Mouse (Mus musculus): ENCODE measurements around the gene Vmn1r199. TPM values are rescaled to one million over a fixed set of nuclear protein-coding genes. Genes with fewer than 3 reads are reported as not detected.
"Not testable (repeated sequence)": the region's sequence is repeated elsewhere in the genome, so short reads cannot be mapped to it uniquely, and the experiment has no call there.

Vmn1r199 gene
- not detected in 2 replicates for polyA plus RNA-seq (2015; fragmentation: Nextera tagmentation; extraction: Ambion mirVana)

DNA sequence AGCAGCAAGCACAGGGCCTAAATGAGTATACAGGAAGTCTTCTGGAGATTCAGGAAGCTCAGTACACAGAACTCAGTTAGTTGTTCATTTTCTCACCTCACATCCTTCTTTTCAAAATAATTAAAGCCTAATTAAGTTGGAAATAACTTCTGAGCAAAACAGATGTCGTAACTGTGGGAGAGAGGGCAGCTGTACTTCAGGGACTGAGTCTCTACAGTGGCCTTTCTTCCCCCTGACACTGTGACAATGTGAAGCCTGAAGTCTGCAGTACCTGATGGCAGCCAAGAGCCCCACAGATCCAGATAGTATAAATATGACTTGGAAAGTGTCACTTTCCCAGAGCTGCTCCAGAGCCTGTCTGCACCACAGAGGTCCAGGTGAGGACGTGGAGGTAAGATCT is at the start of gene Vmn1r199:
Gene Vmn1r199 (plus strand): TSS at position 301 of the 400 bp plus-strand sequence.
- no peak within 1 kb of the TSS for H3K27ac ChIP-seq (replicated peaks)
- H3K9ac ChIP-seq (replicated peaks): no peak within 1 kb of the TSS
- no peak within 1 kb of the TSS for H3K4me2 ChIP-seq
- H3K9me3 ChIP-seq (replicated peaks): no peaks in the 10 kb centered on the region
- H3K4me1 ChIP-seq: no peaks in the 10 kb centered on the region
- H3K36me3 ChIP-seq: no peaks in the 10 kb centered on the region
- WGBS: 83% methylated on average over 2 of the region's 2 CpGs
- no peaks in the 10 kb centered on the region for H3K27me3 ChIP-seq (replicated peaks)
- no peak within 1 kb of the TSS for H3K4me3 ChIP-seq (replicated peaks)
- ATAC-seq (ENCODE audit: low FRiP score): no peak

GRCm38 (mm10) chr13:22333269-22333668 is 46.3 kb upstream of the Vmn1r199 start:
- Histone ChIP-seq H3K9ac (replicated peaks) (no peak overlapping the region), H3K4me3 (replicated peaks) (no peak overlapping the region), H3K4me2 (no peak overlapping the region), H3K9me3 (replicated peaks) (no peaks in the 10 kb centered on the region), H3K4me1 (no peaks in the 10 kb centered on the region), H3K27me3 (replicated peaks) (no peaks in the 10 kb centered on the region), H3K36me3 (no peaks in the 10 kb centered on the region), H3K27ac (replicated peaks) (no peak overlapping the region)
- no peak for ATAC-seq (ENCODE audit: low FRiP score)
- 87% methylated on average over 2 of the region's 2 CpGs for WGBS

DNA sequence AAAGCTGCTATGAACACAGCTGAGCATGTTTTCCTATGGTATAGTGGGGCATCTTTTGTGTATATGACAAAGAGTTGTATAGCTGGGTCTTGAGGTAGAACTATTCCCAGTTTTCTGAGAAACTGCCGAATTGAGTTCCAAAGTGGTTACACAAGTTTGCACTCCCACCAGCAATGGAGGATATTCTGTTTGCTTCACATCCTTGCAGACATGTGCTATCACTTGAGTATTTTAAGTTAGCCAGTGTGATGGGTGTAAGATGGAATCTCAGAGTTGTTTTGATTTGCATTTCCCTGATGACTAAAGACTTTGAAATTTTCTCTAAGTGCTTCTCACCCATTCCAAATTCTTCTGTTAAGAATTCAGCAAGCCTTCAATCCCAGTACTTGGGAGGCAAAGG is 44.1 kb upstream of the Vmn1r199 start:
- Histone ChIP-seq H3K4me1 (no peaks in the 10 kb centered on the region), H3K27ac (replicated peaks) (no peak overlapping the region), H3K27me3 (replicated peaks) (no peaks in the 10 kb centered on the region), H3K9me3 (replicated peaks) (no peaks in the 10 kb centered on the region), H3K4me2 (no peak overlapping the region), H3K4me3 (replicated peaks) (no peak overlapping the region), H3K36me3 (no peaks in the 10 kb centered on the region), H3K9ac (replicated peaks) (no peak overlapping the region)
- 95% methylated on average over 1 of the region's 1 CpGs for WGBS
- no peak for ATAC-seq (ENCODE audit: low FRiP score)

- Histone ChIP-seq H3K9me3 (replicated peaks) (no peaks in the 10 kb centered on the region), H3K4me1 (no peaks in the 10 kb centered on the region), H3K4me3 (replicated peaks) (no peak within 1 kb of the TSS), H3K27me3 (replicated peaks) (no peaks in the 10 kb centered on the region), H3K4me2 (no peak within 1 kb of the TSS), H3K27ac (replicated peaks) (no peak within 1 kb of the TSS), H3K36me3 (no peaks in the 10 kb centered on the region), H3K9ac (replicated peaks) (no peak within 1 kb of the TSS)
- WGBS: 54% methylated on average over 1 of the region's 1 CpGs
- ATAC-seq (ENCODE audit: low FRiP score): no peak
Measured at GRCm38 (mm10) chr13:22350064-22350463, 29.6 kb upstream of the Vmn1r199 start, which contains the start of gene Vmn1r198. Gene Vmn1r198 (plus strand): TSS chr13:22350364.

- H3K36me3 ChIP-seq: no peaks in the 10 kb centered on the region
- H3K4me2 ChIP-seq: no peak overlapping the region
- H3K9me3 ChIP-seq (replicated peaks): no peaks in the 10 kb centered on the region
- H3K27ac ChIP-seq (replicated peaks): no peak overlapping the region
- no peaks in the 10 kb centered on the region for H3K4me1 ChIP-seq
- no peak overlapping the region for H3K4me3 ChIP-seq (replicated peaks)
- no peak overlapping the region for H3K9ac ChIP-seq (replicated peaks)
- WGBS: 82% methylated on average over 1 of the region's 1 CpGs
- H3K27me3 ChIP-seq (replicated peaks): no peaks in the 10 kb centered on the region
- no peak for ATAC-seq (ENCODE audit: low FRiP score)
Measured at GRCm38 (mm10) chr13:22350813-22351212, 28.8 kb upstream of the Vmn1r199 start.

DNA sequence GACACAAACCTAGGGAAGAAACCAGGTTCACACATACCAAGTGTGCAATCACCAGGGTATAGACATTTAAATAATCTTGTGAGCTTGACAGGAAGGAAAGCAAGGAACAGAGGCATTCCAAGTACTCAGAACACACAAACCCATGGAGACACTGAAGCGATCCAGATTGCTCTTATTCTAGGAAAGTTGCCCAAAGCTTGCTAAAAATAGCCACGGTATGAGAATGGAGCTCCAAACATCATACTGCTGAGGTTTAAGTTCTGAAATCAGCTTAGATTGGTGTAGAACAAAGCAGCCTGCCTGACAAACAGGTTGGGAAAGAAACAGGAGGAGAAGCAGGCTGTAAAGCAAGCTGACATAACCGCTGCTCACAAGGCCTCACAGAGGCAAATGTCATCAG is 1.5 kb downstream of the Vmn1r199 start:
- whole genome bisulfite sequencing: 67% methylated on average over 3 of the region's 3 CpGs
- H3K27me3 ChIP-seq (replicated peaks); H3K27ac ChIP-seq (replicated peaks); H3K4me2 ChIP-seq; H3K9ac ChIP-seq (replicated peaks); H3K9me3 ChIP-seq (replicated peaks); H3K4me3 ChIP-seq (replicated peaks); ATAC-seq (ENCODE audit: low FRiP score); H3K4me1 ChIP-seq; H3K36me3 ChIP-seq: not testable (repeated sequence)

- no peaks in the 10 kb centered on the region for H3K27me3 ChIP-seq (replicated peaks)
- no peak overlapping the region for H3K4me3 ChIP-seq (replicated peaks)
- H3K4me1 ChIP-seq: no peaks in the 10 kb centered on the region
- H3K4me2 ChIP-seq: no peak overlapping the region
- H3K27ac ChIP-seq (replicated peaks): no peak overlapping the region
- H3K9me3 ChIP-seq (replicated peaks): no peaks in the 10 kb centered on the region
- ATAC-seq (ENCODE audit: low FRiP score): no peak
- 83% methylated on average over 3 of the region's 3 CpGs for WGBS
- H3K9ac ChIP-seq (replicated peaks): no peak overlapping the region
- no peaks in the 10 kb centered on the region for H3K36me3 ChIP-seq
Measured at GRCm38 (mm10) chr13:22383401-22383800, 3.8 kb downstream of the Vmn1r199 start.

- no peaks in the 10 kb centered on the region for H3K4me1 ChIP-seq
- no peaks in the 10 kb centered on the region for H3K36me3 ChIP-seq
- no peaks in the 10 kb centered on the region for H3K27me3 ChIP-seq (replicated peaks)
- no peak overlapping the region for H3K4me3 ChIP-seq (replicated peaks)
- WGBS: 97% methylated on average over 1 of the region's 1 CpGs
- H3K9ac ChIP-seq (replicated peaks): no peak overlapping the region
- no peak overlapping the region for H3K27ac ChIP-seq (replicated peaks)
- H3K4me2 ChIP-seq: no peak overlapping the region
- ATAC-seq (ENCODE audit: low FRiP score): no peak
- no peaks in the 10 kb centered on the region for H3K9me3 ChIP-seq (replicated peaks)
Measured at GRCm38 (mm10) chr13:22387050-22387449, 7.4 kb downstream of the Vmn1r199 start.

- Histone ChIP-seq H3K9ac (replicated peaks) (no peak within 1 kb of the TSS), H3K36me3 (no peaks in the 10 kb centered on the region), H3K27ac (replicated peaks) (no peak within 1 kb of the TSS), H3K4me2 (no peak within 1 kb of the TSS), H3K4me1 (no peaks in the 10 kb centered on the region), H3K4me3 (replicated peaks) (no peak within 1 kb of the TSS), H3K9me3 (replicated peaks) (no peaks in the 10 kb centered on the region), H3K27me3 (replicated peaks) (no peaks in the 10 kb centered on the region)
- 66% methylated on average over 3 of the region's 3 CpGs for WGBS
- no peak for ATAC-seq (ENCODE audit: low FRiP score)
Measured at GRCm38 (mm10) chr13:22390073-22390472, 10.5 kb downstream of the Vmn1r199 start, which contains the start of gene Vmn1r200. Gene Vmn1r200 (plus strand): TSS chr13:22390373.

- 75% methylated on average over 1 of the region's 1 CpGs for WGBS
- Histone ChIP-seq H3K4me2 (no peak overlapping the region), H3K36me3 (no peaks in the 10 kb centered on the region), H3K4me1 (no peaks in the 10 kb centered on the region), H3K9me3 (replicated peaks) (0 out of 2 replicates have a peak, but pooled peaks cover 2% of the 10 kb centered on the region), H3K4me3 (replicated peaks) (no peak overlapping the region), H3K27me3 (replicated peaks) (no peaks in the 10 kb centered on the region), H3K27ac (replicated peaks) (no peak overlapping the region), H3K9ac (replicated peaks) (no peak overlapping the region)
- ATAC-seq (ENCODE audit: low FRiP score): no peak
Measured at GRCm38 (mm10) chr13:22402978-22403377, 23.4 kb downstream of the Vmn1r199 start.

Other genes starting within 250 kb of the Vmn1r199 start
- gene Vmn1r191, start 195.8 kb upstream of the Vmn1r199 start, polyA plus RNA-seq (2015; fragmentation: Nextera tagmentation; extraction: Ambion mirVana): not detected in 2 replicates
- gene Vmn1r192, start 188.7 kb upstream of the Vmn1r199 start, polyA plus RNA-seq (2015; fragmentation: Nextera tagmentation; extraction: Ambion mirVana): not detected in 2 replicates
- not detected in 2 replicates for gene Vmn1r193, start 156.7 kb upstream of the Vmn1r199 start, polyA plus RNA-seq (2015; fragmentation: Nextera tagmentation; extraction: Ambion mirVana)
- not detected in 2 replicates for gene Vmn1r194, start 135.6 kb upstream of the Vmn1r199 start, polyA plus RNA-seq (2015; fragmentation: Nextera tagmentation; extraction: Ambion mirVana)
- not detected in 2 replicates for gene Vmn1r195, start 109.3 kb upstream of the Vmn1r199 start, polyA plus RNA-seq (2015; fragmentation: Nextera tagmentation; extraction: Ambion mirVana)
- not detected in 2 replicates for gene Vmn1r196, start 89.9 kb upstream of the Vmn1r199 start, polyA plus RNA-seq (2015; fragmentation: Nextera tagmentation; extraction: Ambion mirVana)
- gene Vmn1r197, start 55.2 kb upstream of the Vmn1r199 start, polyA plus RNA-seq (2015; fragmentation: Nextera tagmentation; extraction: Ambion mirVana): not detected in 2 replicates
- gene Vmn1r198, start 29.5 kb upstream of the Vmn1r199 start, polyA plus RNA-seq (2015; fragmentation: Nextera tagmentation; extraction: Ambion mirVana): not detected in 2 replicates
- gene Vmn1r200, start 10.6 kb downstream of the Vmn1r199 start, polyA plus RNA-seq (2015; fragmentation: Nextera tagmentation; extraction: Ambion mirVana): not detected in 2 replicates
- not detected in 2 replicates for gene Vmn1r201, start 92.1 kb downstream of the Vmn1r199 start, polyA plus RNA-seq (2015; fragmentation: Nextera tagmentation; extraction: Ambion mirVana)
- gene Vmn1r202, start 125.6 kb downstream of the Vmn1r199 start, polyA plus RNA-seq (2015; fragmentation: Nextera tagmentation; extraction: Ambion mirVana): not detected in 2 replicates
- not detected in 2 replicates for gene Vmn1r203, start 138.3 kb downstream of the Vmn1r199 start, polyA plus RNA-seq (2015; fragmentation: Nextera tagmentation; extraction: Ambion mirVana)
- not detected in 2 replicates for gene Vmn1r204, start 173.4 kb downstream of the Vmn1r199 start, polyA plus RNA-seq (2015; fragmentation: Nextera tagmentation; extraction: Ambion mirVana)
- not detected in 2 replicates for gene Vmn1r205, start 213.2 kb downstream of the Vmn1r199 start, polyA plus RNA-seq (2015; fragmentation: Nextera tagmentation; extraction: Ambion mirVana)
- not detected in 2 replicates for gene Vmn1r206, start 244.4 kb downstream of the Vmn1r199 start, polyA plus RNA-seq (2015; fragmentation: Nextera tagmentation; extraction: Ambion mirVana)

Measured in neural tube, embryonic 15.5 days (tissue).